Mouse (Mus musculus): ENCODE results near the gene Dnajb2.

DNA sequence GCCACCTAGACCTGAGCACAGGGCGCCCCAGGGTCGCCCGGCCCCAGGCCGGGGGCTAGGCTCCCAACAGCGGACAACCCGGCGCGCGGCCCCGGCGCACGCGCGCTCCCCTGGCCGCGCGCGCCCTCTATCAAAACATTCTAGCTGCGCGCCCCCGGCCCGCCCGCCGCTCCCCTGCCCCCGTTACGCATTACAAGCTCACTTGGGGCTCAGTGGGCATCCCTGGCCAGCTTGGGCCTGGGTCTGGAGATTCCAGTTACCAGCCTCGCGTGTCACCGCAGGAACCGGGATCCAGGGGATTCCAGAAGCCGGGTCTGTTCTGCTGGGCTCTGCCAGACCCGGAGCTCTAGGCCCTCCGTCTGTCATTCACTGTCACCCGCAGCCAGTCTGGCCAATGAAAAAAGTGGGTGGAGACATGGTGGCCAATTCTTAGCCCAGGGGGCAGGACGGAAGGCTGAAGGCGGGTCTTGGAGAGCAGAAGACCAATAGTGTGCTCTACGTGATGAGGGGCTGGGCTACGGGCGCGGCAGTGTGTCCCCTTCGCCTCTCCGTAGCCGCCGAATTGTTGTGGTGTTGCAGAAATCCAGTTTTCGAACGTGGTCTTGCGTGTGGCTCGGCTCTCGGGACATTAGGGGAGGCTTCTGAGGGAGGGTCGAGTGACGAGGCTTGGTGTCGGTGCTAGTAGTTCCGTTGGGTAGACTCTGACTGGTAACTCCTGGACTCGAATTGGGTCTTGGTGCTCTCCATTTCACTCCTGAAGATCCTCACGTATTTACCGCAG is 44.4 kb upstream of the Dnajb2 start, which contains the start of the genes Ankzf1 and Atg9a:
- TF ChIP-seq CTCF (IDR thresholded peaks at IDR 0.05; ENCODE audit: low read depth) (peak; percentile 19; the same call in 1 of the 2 replicates), EP300 (IDR thresholded peaks at IDR 0.05; ENCODE audit: low read depth) (peak; percentile 67)

Data from liver, postnatal 0 days (tissue).